Mouse (Mus musculus) neural tube, embryonic 10.5 days (tissue): ENCODE data around the gene Kazn.

Experiments used
- DNase-seq: peaks from one replicate; pipeline ENCODE4 v3.0.0-alpha.2; 2017; ENCODE audit warnings: low spot score; ENCODE audit errors: extremely low spot score

The Kazn gene

DNA sequence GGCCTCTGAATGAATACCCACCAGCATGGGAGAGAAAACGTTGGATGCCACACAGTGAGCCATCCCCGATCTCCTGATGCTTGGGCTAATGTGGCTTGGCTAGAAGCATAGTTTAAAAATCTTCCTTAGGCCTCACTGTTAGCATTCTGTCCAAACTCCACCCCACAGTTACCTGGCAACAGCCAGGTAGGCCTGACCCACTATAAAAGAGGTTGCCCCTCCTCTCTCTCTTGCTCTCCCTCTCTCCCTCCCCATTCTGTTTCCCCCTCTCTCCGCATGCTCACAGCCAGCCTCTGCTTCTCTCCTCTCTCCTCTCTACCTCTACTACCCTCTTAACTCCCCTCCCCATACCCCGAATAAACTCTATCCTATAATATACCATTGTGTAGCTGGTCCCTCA, 74.8 kb downstream of the Kazn start:
- no peak for DNase-seq

DNA sequence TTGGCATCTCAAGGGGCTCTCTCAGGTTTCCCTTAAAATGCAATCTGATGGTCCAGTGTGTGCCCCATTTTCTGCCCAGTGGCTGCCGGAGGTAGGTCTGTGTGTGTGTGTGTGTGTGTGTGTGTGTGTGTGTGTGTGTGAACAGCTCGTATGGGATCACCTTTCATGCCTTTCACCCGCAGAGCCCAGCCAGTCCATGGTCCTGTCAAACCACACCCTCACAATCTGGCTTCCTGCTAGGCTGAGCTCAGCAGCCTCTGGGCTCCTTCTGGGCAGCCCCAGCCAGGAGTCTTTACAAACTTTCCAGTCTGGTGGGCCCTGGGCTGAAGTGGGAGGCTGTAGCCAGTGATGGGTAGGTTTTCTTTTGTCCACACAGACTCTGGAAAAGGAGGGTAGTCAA, 75.3 kb downstream of the Kazn start:
- DNase-seq: no peak

DNA sequence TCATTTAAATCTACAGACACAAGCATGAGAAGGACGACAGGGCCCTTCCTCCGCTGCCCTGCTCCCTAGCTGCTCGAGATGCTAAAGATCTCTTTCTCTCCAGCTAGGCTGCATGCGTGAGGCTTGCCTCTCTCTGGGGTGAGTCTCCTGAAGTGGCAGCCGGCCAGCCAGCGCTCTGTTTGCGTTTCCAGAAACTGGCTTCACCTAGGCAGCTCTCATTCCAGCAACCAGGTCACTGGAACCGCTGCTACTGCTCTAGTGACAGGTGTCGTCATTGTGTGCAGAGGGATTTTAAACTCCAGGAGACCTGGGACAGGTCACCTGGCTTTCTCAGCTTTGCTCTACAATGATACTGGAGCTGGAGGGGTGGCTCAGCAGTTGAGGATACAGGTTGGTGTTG, 76.5 kb downstream of the Kazn start:
- no peak for DNase-seq

- no peak for DNase-seq
Measured at GRCm38 (mm10) chr4:142162102-142162501, 77.1 kb downstream of the Kazn start.

GRCm38 (mm10) chr4:142160041-142160440, 79.2 kb downstream of the Kazn start:
- DNase-seq: no peak

DNA sequence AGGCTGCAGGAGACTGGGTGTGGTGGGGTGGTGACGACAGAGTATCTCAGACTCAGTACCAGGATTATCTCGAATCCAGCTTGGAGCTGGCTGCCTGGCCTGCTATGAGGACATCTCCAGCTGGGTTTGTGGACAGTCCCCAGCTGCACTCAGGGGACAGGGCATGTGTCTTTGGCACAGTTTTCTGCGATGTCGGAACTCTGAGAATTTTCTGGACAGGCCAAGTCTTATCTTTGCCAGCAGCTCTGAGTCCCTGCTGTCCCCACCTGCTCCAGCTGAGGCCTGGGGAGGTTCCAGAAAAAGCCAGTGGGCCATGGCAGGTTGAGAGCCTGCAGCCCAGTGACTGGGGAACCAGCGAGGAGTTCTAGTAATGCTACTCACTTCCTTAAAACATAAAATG, 82.7 kb downstream of the Kazn start:
- no peak for DNase-seq

GRCm38 (mm10) chr4:142154246-142154645, 85.0 kb downstream of the Kazn start:
- DNase-seq: no peak

GRCm38 (mm10) chr4:142153526-142153925, 85.7 kb downstream of the Kazn start:
- DNase-seq: peak; percentile 92

DNA sequence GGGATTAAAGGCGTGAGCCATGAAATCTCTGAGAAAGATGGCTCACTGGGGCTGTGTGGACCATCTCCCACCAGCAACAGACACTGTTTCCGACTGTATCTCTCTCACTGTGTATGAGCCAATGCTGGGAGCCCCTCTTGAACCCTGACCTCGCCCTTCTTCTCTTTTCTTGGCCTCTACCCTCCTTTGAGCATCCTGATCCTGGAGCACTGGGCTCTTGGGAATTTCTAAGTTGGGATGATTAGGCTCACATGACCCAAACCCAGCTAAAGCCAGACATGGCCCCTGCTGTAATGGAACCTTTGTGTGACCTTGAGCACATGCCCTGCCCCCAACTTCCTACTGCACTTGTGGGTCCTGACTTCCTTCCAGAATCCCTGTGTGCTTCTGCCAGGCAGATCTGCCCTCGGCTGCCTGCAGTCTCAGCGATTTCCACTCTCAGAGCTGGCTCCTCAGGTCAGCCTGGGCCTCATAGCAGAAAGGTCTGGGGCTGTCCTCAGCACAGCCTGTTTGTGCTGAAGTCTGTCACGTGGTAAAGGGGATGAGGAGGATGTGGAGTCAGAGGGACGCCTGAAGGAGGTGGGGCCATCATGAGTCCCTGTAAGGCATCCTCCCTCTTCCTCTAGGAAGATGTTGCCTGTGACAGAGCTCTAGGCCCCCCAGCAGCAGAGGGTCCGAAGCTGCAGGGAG, 86.3 kb downstream of the Kazn start:
- DNase-seq: no peak

DNA sequence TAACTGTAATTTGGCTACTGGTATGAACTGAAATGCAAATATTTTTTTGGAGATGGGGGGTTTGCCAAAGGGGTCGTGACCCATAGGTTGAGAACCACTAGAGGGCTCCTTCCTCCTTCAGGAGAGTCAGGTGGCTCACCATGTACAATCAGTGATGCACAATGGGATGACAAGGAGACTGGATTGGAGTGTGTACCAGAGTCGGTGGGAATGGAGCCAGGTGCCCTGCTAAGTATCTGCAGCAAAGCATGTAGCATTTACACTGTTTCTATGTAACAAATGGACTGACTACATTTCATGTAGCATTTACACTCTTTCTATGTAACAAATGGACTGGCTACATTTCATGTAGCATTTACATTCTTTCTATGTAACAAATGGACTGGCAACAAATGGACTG, 89.1 kb downstream of the Kazn start:
- DNase-seq: no peak

- no peak for DNase-seq
Measured at GRCm38 (mm10) chr4:142149202-142149601, 90.0 kb downstream of the Kazn start.

GRCm38 (mm10) chr4:142147671-142148070, 91.5 kb downstream of the Kazn start:
- DNase-seq: no peak

- DNase-seq: no peak
Measured at GRCm38 (mm10) chr4:142144096-142144495, 95.1 kb downstream of the Kazn start.

GRCm38 (mm10) chr4:142143290-142143689, 95.9 kb downstream of the Kazn start:
- no peak for DNase-seq

GRCm38 (mm10) chr4:142139729-142140128, 99.5 kb downstream of the Kazn start:
- DNase-seq: no peak

- DNase-seq: peak; percentile 39
Measured at GRCm38 (mm10) chr4:142138356-142139099, 100.7 kb downstream of the Kazn start.

DNA sequence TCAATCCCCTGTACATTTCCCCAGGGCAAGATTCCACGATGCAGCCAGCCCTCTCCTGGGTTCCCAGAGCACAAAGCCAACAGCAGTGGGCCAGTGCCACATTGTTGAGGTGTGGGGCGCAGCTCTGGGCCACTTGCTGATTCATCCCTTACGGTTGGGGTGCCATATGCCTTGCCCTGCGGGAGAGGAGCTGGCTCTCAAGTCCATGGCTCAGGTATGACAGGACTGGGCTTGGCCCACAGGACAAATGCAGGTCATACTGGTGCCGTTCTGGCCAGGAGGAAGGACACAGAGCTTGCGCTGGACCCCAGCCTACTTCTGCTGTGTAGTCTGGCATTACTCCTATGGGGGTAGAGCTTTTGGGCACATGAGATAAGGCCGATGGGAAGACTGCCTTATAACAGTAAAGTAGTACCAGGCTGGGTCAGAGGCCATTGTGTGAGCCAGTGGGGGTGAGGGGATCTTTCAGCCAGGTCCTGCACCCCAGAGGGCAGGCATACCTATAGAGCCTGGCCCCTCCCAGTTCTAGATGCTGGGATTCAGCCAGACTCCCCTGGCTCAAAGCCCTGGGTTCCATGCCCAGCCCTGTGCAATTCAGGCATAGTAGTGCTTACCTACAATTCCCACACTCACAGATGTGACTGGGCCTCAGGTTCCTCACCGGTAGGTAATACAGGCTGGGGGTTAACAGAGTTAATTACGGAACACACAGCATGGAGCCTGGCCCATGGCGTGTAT, 102.3 kb downstream of the Kazn start:
- no peak for DNase-seq

GRCm38 (mm10) chr4:142135515-142135914, 103.7 kb downstream of the Kazn start:
- no peak for DNase-seq

GRCm38 (mm10) chr4:142130162-142130561, 109.0 kb downstream of the Kazn start:
- no peak for DNase-seq

GRCm38 (mm10) chr4:142127275-142127788, 111.9 kb downstream of the Kazn start:
- no peak for DNase-seq

- no peak for DNase-seq
Measured at GRCm38 (mm10) chr4:142126641-142127274, 112.4 kb downstream of the Kazn start.

GRCm38 (mm10) chr4:142121164-142121563, 118.0 kb downstream of the Kazn start:
- DNase-seq: no peak
